Mouse (Mus musculus) hindbrain, embryonic 15.5 days (tissue): ENCODE measurements at regions not wholly inside any gene's neighbourhood (a gene's known extent, or its start where the extent isn't known, plus 50 kb on each side); places are given as distances from the start of the nearest gene placed in this dataset.
A peak's percentile ranks its signal among the peaks of the same experiment; 100 is the strongest.

Source experiments
- ATAC-seq: fragments of 200-750 bp; cut with Nextera tagmentation; 2 replicates; pipeline ENCODE4 v1.8.0; 2017; ENCODE audit warnings: low read depth, moderate number of reproducible peaks, moderate TSS enrichment; ENCODE audit not compliant: low FRiP score
- H3K27ac ChIP-seq: fragments of 300-500 bp; sonication (generic); replicated peaks from 2 replicates; pipeline ENCODE4 v1.5.1; 2015; ENCODE audit warnings: mild to moderate bottlenecking, inconsistent platforms
- H3K27me3 ChIP-seq: fragments of 300-500 bp; sonication (generic); 2 replicates; pipeline ENCODE4 v1.6.1; 2015; ENCODE audit warnings: control low read depth, inconsistent platforms
- H3K36me3 ChIP-seq: fragments of 300-500 bp; sonication (generic); 2 replicates; pipeline ENCODE4 v1.6.1; 2015; ENCODE audit warnings: control low read depth, inconsistent platforms
- H3K4me1 ChIP-seq: fragments of 300-500 bp; sonication (generic); replicated peaks from 2 replicates; pipeline ENCODE4 v1.6.1; 2015; ENCODE audit warnings: control low read depth, inconsistent platforms
- H3K4me2 ChIP-seq: fragments of 300-500 bp; sonication (generic); 2 replicates; pipeline ENCODE4 v1.6.1; 2015; ENCODE audit warnings: moderate library complexity, mild to moderate bottlenecking, inconsistent platforms
- H3K4me3 ChIP-seq: fragments of 300-500 bp; sonication (generic); 2 replicates; pipeline ENCODE4 v1.5.1; 2015; ENCODE audit warnings: mild to moderate bottlenecking, inconsistent platforms
- H3K9ac ChIP-seq: fragments of 300-500 bp; sonication (generic); 2 replicates; pipeline ENCODE4 v1.6.1; 2015; ENCODE audit warnings: inconsistent platforms
- H3K9me3 ChIP-seq: fragments of 300-500 bp; sonication (generic); 2 replicates; pipeline ENCODE4 v1.6.1; 2016; ENCODE audit warnings: control low read depth, inconsistent platforms
- WGBS: fragments of 180-500 bp; shearing (Covaris S2); methylation state at CpG from one replicate; pipeline ENCODE4 v1.1.7; 2015; 5-methylcytosine and 5-hydroxymethylcytosine counted together

DNA sequence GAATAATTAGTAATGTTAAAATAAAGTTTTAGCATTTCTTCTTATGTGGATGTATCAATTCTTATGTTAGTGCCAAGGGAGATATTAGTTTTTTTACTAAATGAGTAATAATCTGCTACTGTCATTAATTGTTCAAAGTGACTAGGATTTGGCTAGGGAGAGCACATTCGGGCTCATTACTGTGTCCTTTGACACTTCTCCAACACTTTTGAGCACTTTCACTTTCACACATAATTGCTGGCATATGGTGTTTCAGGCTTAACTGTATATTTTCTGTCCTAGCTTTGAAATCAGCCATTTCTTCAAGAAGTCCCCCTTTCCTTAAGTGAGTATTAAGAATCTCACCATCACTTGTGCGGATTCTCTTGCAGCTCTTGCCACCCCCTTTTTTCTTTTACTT is 334.3 kb upstream of the Robo1 start:
- Histone ChIP-seq H3K9me3 (no peaks in the 10 kb centered on the region), H3K36me3 (no peaks in the 10 kb centered on the region), H3K4me2 (no peak overlapping the region), H3K4me1 (no peaks in the 10 kb centered on the region), H3K27me3 (no peaks in the 10 kb centered on the region), H3K4me3 (no peak overlapping the region), H3K9ac (no peak overlapping the region), H3K27ac (no peak overlapping the region)
- no peak for ATAC-seq
- 81% methylated on average over 2 of the region's 2 CpGs for WGBS

DNA sequence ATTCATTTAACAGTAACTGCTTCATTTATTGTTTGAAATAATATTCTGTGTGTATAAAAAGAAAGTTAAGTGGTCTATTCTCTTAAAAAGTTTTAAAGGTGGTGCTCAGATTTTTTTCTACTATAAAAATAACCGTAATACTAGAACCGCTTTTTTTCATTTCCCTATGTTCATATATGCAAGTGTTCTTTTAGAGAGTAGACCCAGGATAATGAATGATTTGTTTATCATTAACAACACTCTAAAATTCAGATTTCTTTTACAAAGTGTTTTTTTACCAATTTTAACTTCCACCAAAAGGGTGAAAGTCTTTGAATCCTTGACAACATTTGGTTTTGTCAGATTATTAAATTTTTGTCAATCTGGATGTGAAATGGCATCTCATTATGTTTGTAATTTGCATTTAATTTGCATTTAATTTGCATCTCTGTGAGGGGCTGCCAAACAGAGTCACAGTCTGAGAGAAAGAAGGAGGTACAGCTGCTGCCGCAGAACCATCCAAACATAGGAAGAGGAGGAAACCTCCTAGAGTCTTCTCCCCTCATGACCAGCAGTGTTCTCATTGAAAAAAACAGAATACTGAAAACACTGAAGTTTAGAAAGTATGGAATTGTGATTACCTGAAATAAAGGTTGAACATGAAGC is 310.4 kb upstream of the Robo1 start:
- no peaks in the 10 kb centered on the region for H3K36me3 ChIP-seq
- no peak overlapping the region for H3K9ac ChIP-seq
- no peak overlapping the region for H3K4me2 ChIP-seq
- H3K9me3 ChIP-seq: no peaks in the 10 kb centered on the region
- 66% methylated on average over 3 of the region's 3 CpGs for WGBS
- H3K27ac ChIP-seq: no peak overlapping the region
- no peak for ATAC-seq
- H3K27me3 ChIP-seq: no peaks in the 10 kb centered on the region
- H3K4me3 ChIP-seq: no peak overlapping the region
- no peaks in the 10 kb centered on the region for H3K4me1 ChIP-seq

DNA sequence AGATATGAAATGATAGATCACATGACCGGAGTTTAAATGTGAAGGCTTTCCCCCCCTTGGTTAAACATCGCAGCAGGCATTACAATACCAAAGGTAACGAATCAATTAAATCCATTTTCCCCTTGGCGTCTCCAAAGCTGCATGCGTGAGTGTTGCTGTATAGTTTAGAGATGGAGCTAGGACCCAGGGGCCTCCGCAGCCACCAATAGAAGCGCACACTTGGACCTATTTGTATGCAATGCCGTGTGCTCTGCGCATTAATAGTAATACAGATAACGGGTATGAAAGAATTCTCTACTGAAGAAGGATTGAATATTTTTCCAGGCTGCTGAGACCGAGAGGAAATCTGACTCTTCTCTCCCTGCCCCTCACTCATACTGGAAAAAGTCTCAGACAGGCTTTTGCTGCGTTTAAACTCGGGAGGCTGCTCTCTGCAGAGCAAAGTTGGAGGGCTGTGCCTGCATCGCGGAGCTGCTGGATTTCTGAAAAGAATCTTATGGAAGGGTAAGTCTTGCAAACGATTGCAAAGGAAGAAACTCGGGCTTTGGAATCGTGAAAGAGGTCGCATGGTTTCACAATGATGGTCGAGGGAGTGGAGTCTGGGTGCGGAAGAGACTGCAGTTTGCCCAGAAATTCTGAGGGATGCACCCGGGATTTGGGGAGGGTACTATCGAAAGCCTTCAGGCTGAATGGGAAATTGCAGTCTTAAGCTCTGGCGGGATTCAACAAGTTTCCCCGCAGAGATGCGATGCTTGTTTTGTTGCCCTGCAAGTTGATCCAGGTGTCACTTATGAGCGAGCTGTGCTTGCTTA is 280.5 kb upstream of the Robo1 start:
- Histone ChIP-seq H3K27ac (peak overlapping the region; percentile 88), H3K9me3 (no peaks in the 10 kb centered on the region), H3K36me3 (no peaks in the 10 kb centered on the region), H3K9ac (peak overlapping the region; percentile 70), H3K27me3 (no peaks in the 10 kb centered on the region), H3K4me3 (peak overlapping the region; percentile 60), H3K4me2 (peak overlapping the region; percentile 75), H3K4me1 (peaks cover 7% of the 10 kb centered on the region; the same call in 1 of the 2 replicates)
- ATAC-seq: peak; percentile 77
- under 1% methylated on average over 27 of the region's 27 CpGs for WGBS

DNA sequence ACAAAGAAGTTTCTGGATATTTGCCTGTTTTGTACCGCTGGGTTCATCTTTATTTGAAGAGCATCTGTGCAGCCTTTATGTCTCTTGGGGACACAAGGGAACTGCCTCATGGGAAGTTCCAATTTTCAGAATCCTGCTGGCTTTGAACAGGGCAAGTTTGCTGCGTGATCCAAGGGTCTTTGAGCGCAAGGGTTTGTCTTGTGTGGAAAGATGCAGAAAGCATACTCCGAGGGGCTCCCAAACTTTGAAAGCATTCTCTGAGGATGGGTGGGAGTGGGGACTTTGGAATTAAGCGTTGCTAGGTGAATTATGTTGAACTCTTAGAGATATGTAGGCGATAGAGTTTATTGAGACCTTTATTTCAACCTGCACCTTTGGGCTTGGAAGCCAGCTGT is 279.9 kb upstream of the Robo1 start:
- H3K27me3 ChIP-seq: no peaks in the 10 kb centered on the region
- H3K4me2 ChIP-seq: peak overlapping the region; percentile 75
- no peaks in the 10 kb centered on the region for H3K9me3 ChIP-seq
- WGBS: 2% methylated on average over 6 of the region's 6 CpGs
- H3K27ac ChIP-seq: peak overlapping the region; percentile 88
- H3K4me3 ChIP-seq: peak overlapping the region; percentile 60
- no peak for ATAC-seq
- H3K9ac ChIP-seq: peak overlapping the region; percentile 70
- no peaks in the 10 kb centered on the region for H3K36me3 ChIP-seq
- peaks cover 7% of the 10 kb centered on the region; the same call in 1 of the 2 replicates for H3K4me1 ChIP-seq

DNA sequence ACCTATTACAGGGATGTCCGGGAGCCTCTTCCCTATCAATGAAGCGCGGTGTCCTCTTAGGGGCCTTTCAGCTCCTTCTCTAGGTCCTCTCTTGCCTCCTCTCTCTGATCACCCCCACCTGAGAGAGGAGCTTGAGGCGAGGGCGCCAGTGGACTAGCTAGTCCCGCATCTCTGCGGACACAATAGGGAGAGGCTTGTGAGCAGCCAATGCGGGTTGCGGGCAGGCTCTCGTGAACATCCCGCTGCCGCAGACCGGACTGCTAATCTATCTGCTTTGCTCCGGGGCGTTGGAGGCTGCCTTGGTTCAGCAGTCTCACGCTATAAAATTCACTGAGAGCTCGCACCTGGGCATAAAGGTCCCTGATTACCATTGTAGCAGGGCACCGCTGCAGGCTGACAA is 279.3 kb upstream of the Robo1 start:
- Histone ChIP-seq H3K4me3 (peak overlapping the region; percentile 60), H3K27me3 (no peaks in the 10 kb centered on the region), H3K27ac (peak overlapping the region; percentile 88), H3K4me2 (peak overlapping the region; percentile 75), H3K9ac (peak overlapping the region; percentile 70), H3K4me1 (peaks cover 7% of the 10 kb centered on the region; the same call in 1 of the 2 replicates), H3K9me3 (no peaks in the 10 kb centered on the region), H3K36me3 (no peaks in the 10 kb centered on the region)
- peak; percentile 74 for ATAC-seq
- under 1% methylated on average over 18 of the region's 18 CpGs for WGBS

DNA sequence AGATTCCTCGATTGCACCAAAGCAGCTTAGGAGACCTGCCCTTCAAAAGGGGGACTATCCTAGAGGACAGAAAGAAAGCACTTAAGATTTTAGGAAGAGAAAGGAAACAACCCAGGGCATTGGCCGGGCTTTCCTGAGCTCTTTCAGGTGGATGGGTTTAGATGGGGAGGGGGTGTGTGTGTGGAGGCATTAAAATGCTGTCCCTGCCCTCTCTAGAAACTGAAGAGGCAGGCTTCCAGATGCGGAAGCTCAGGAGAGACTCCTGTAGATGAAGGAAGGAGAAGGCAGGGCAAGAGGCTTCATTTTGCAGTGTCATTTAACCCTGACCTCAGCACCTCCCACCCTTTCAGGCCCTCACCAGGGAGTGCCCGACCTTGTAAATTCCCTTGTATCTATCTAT is 278.8 kb upstream of the Robo1 start:
- H3K27ac ChIP-seq: peak overlapping the region; percentile 88
- no peaks in the 10 kb centered on the region for H3K36me3 ChIP-seq
- ATAC-seq: peak; percentile 60
- WGBS: 0% methylated on average over 4 of the region's 4 CpGs
- H3K4me2 ChIP-seq: peak overlapping the region; percentile 75
- no peaks in the 10 kb centered on the region for H3K9me3 ChIP-seq
- H3K9ac ChIP-seq: peak overlapping the region; percentile 70
- H3K4me3 ChIP-seq: peak overlapping the region; percentile 60
- H3K27me3 ChIP-seq: no peaks in the 10 kb centered on the region
- peaks cover 7% of the 10 kb centered on the region; the same call in 1 of the 2 replicates for H3K4me1 ChIP-seq

DNA sequence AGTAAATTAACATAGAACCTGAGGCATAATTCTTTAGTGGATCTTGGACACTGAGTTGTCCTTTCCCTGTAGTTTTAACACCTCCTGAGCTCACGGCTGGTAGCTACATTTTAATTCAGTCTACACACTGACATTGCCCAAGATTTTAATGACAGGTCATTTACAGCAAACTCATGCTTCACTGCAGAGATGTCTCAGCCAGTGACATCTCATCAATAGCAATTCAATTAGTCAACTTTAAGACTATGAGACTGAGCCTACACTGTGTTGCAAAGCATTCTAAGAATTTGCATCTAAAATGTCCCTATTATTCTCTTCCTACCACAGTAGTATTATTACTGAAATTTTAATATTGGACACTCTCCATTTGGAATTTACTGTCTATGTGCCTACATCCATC is 239.9 kb upstream of the Robo1 start:
- no peak for ATAC-seq
- no peak overlapping the region for H3K4me3 ChIP-seq
- H3K27me3 ChIP-seq: no peaks in the 10 kb centered on the region
- no peak overlapping the region for H3K4me2 ChIP-seq
- no peaks in the 10 kb centered on the region for H3K9me3 ChIP-seq
- H3K4me1 ChIP-seq: no peaks in the 10 kb centered on the region
- no peak overlapping the region for H3K27ac ChIP-seq
- no peak overlapping the region for H3K9ac ChIP-seq
- 29% methylated on average over 1 of the region's 1 CpGs for WGBS
- no peaks in the 10 kb centered on the region for H3K36me3 ChIP-seq

DNA sequence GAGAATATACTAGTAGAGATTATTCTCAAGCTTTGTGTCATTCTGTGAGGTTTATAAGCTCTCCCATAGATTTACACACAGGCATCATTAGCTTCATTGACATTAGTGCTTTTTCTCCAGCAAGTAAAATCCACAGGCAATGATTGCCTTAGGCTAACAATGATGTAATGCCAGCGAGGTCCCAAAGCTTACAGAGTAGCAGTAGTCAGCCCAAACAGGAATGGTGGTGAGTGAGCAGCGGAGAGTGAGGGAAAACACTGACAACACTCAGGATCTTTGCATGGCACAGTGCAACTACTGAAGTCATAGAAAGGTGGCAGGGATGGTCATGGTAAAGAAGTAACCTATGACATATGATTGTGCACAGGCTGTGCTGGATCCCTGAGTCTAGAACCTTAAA is 238.5 kb upstream of the Robo1 start:
- no peak overlapping the region for H3K27ac ChIP-seq
- no peak for ATAC-seq
- no peaks in the 10 kb centered on the region for H3K4me1 ChIP-seq
- H3K9me3 ChIP-seq: no peaks in the 10 kb centered on the region
- 61% methylated on average over 2 of the region's 2 CpGs for WGBS
- H3K4me3 ChIP-seq: no peak overlapping the region
- no peaks in the 10 kb centered on the region for H3K27me3 ChIP-seq
- H3K4me2 ChIP-seq: no peak overlapping the region
- no peaks in the 10 kb centered on the region for H3K36me3 ChIP-seq
- H3K9ac ChIP-seq: no peak overlapping the region

DNA sequence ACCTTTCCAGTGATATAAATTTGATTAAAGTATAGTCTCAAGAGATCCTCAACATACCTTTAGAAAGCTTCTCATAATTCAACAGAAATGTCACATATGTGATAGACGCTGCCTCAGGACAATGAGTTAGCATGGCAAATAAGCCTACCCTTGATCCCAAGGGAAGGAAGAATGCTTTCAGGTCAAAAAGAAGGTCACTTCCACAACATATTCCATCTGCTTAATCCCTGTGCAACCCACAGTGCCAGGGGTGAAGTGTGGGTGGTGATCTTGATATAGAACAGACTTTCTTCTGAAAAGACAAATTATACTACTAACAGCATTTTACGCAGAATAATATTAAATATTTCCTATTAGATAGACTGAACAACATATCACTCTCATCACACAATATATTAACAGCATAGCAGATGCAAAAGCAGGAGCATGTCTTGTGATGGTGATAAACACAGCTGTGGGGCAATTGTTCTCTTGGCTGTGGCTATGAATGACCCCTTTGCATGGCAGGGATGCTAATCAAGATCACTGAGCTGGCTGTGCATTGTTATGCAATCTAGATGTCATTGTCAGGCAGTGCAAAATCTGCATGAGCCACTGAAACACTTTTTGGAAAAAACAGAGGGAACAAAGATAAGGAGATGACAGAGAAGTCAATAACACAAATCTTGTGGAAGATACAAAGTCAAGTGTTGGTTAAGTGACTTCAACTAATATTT is 236.2 kb upstream of the Robo1 start:
- Histone ChIP-seq H3K9ac (no peak overlapping the region), H3K4me3 (no peak overlapping the region), H3K9me3 (no peaks in the 10 kb centered on the region), H3K27ac (no peak overlapping the region), H3K27me3 (no peaks in the 10 kb centered on the region), H3K4me1 (no peaks in the 10 kb centered on the region), H3K36me3 (no peaks in the 10 kb centered on the region), H3K4me2 (no peak overlapping the region)
- WGBS: 37% methylated on average over 2 of the region's 2 CpGs
- ATAC-seq: no peak

DNA sequence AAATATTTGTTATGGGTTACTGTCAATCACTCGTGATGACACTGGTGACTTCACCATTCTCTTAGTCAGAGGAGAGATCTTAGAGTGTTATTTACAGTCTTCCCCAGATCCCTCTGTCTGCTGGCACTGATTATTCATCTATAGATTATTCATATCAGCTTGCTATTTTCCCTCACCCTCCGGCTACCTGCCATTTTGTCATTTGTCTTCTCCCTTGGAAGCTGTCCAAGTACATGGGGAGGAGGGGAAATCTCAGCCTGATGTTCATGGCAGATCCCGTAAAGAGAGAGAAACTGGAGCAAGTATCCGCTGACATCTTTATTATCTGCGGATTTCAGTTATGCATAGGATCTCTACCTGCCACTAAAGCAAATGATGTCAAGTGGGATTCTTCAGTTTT is 222.9 kb upstream of the Robo1 start:
- no peak for ATAC-seq
- H3K36me3 ChIP-seq: no peaks in the 10 kb centered on the region
- 53% methylated on average over 5 of the region's 5 CpGs for WGBS

DNA sequence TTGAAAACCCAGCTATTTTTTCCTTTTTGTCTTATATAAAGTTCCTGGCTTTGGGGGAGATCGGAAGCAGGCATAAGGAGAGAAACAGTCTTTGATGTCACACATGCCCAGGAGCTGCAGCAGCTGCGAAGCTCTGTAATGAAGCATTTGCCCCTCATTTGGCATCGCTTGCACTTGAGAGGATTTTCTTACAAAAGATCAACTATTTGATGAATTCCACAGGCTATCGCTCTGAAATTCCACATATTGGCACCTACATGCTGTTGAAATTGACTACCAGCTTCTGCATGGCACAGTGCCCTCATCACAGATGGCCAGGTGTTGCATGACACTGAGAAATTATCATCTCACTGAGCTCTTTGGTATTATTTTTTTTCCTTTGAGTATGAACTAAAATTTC is 220.1 kb upstream of the Robo1 start:
- Histone ChIP-seq H3K9ac (no peak overlapping the region), H3K36me3 (no peaks in the 10 kb centered on the region), H3K9me3 (no peaks in the 10 kb centered on the region), H3K27me3 (no peaks in the 10 kb centered on the region), H3K4me1 (peaks cover 11% of the 10 kb centered on the region; the same call in 1 of the 2 replicates), H3K4me2 (no peak overlapping the region), H3K4me3 (no peak overlapping the region), H3K27ac (no peak overlapping the region; the same call in 1 of the 2 replicates)
- 45% methylated on average over 4 of the region's 4 CpGs for WGBS
- ATAC-seq: no peak

More for the DNA sequence above, 222.9 kb upstream of the Robo1 start:
- Histone ChIP-seq H3K9ac (no peak overlapping the region), H3K4me1 (peaks cover 11% of the 10 kb centered on the region; the same call in 1 of the 2 replicates), H3K4me3 (no peak overlapping the region), H3K9me3 (no peaks in the 10 kb centered on the region), H3K4me2 (no peak overlapping the region), H3K27me3 (no peaks in the 10 kb centered on the region), H3K27ac (no peak overlapping the region)

DNA sequence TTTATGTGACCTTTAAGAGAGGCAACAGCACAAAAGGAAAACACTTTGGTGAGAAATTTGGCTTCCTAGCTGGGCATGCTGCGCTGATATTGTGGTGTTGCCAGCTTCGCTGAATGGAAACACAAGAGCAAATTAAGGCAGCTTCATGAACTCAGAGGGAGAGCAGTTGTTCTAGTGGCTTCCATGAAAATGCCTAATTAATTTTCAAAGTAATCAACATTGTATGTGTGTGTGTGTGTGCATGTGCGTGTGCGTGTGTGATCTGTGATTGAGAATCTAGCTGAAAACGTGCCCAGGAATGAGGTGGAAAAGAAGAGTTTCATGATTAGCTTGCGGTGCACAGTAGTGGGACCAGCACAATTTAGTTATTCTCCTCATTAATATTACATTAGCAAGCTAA is 219.2 kb upstream of the Robo1 start:
- H3K36me3 ChIP-seq: no peaks in the 10 kb centered on the region
- no peaks in the 10 kb centered on the region for H3K27me3 ChIP-seq
- H3K27ac ChIP-seq: no peak overlapping the region
- peak; percentile 71 for ATAC-seq
- H3K4me2 ChIP-seq: no peak overlapping the region
- H3K9ac ChIP-seq: no peak overlapping the region
- 43% methylated on average over 6 of the region's 6 CpGs for WGBS
- H3K9me3 ChIP-seq: no peaks in the 10 kb centered on the region
- no peak overlapping the region for H3K4me3 ChIP-seq
- H3K4me1 ChIP-seq: peaks cover 11% of the 10 kb centered on the region; the same call in 1 of the 2 replicates
